Mouse (Mus musculus): ENCODE measurements around the gene Fgfr2.

The Fgfr2 gene

GRCm38 (mm10) chr7:131318340-131318739, 1804.8 kb downstream of the Fgfr2 start:
- DNase-seq (ENCODE audit: low read depth), result no peak

- DNase-seq (ENCODE audit: low read depth), result no peak
These were observed 1805.6 kb downstream of the Fgfr2 start for GRCm38 (mm10) chr7:131317587-131317986.

DNA sequence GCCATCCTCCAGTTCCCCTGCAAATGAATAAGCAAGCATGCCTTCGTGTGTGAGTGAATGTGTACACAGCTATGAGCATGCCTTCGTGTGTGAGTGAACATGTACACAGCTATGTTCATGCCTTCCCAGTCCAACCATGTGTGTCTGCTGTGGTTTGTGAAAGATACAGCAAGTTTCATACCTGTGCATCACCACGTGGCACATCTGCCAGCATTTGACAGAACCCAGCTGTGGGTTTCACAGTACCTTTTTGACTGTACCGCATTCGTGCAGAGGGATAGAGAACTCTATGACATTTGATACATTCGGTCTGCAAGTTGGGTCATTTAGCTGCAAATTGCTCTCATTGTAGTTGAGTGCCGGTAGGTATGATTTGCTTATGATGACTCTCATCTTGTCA, 1808.7 kb downstream of the Fgfr2 start:
- no peak for DNase-seq (ENCODE audit: low read depth)

DNA sequence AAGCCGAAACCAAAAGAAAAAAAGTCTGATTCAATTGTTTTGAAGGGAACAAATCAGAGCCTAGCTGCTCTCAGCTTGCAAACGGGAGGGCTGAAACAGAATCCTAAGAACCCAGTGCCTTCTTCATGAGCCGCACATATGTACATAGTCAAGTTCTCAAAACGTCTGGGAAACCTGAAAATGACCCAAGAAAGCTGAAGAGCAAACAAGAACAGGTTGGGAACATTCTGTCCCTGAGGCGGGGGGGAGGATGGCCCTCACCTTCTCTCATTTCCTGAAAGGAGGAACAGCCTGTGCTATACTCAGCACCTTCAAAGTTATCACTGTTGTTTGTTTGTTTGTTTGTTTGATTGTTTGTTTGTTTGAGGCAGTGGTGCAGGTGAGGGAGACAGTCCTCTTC, 1816.4 kb downstream of the Fgfr2 start:
- DNase-seq (ENCODE audit: low read depth), result no peak

GRCm38 (mm10) chr7:131303340-131303739, 1819.8 kb downstream of the Fgfr2 start:
- DNase-seq (ENCODE audit: low read depth), result no peak

GRCm38 (mm10) chr7:131297151-131297550, 1826.0 kb downstream of the Fgfr2 start:
- DNase-seq (ENCODE audit: low read depth), result no peak

DNA sequence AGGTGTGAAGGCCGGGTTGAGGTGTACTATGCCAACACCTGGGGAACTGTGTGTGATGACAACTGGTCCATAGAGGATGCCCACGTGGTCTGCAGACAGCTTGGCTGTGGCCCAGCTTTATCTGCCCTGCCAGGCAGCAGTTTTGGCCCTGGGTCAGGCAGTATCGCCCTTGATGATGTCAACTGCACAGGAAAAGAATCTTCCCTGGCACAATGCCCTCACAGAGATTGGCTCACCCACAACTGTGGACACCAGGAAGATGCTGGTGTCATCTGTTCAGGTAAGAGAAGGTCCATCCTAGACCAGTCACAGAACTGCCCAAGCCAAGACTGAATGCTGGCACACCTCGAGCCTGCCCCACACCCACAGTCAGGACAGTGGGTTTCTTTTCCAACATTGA, 1857.3 kb downstream of the Fgfr2 start:
- no peak for DNase-seq (ENCODE audit: low read depth)

DNA sequence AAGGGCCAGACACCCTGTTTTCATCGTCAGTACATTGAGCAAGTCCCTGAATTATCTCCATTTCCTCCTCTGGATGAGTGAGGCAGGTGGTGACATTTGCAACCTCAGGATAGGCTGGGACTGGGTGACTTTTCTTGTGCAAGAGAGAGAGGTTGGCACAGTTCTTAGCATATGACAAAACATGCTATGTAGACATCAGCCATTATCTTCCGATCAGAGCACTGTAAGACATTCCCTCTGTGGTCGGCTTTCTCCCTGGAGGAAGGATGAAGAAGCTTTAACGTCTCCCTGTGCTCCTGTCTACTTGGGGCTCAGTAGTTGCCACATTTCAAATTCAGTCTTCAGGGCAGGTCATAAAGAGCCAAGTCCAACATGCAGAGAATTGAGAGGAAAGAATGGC, 1858.9 kb downstream of the Fgfr2 start:
- no peak for DNase-seq (ENCODE audit: low read depth)

DNA sequence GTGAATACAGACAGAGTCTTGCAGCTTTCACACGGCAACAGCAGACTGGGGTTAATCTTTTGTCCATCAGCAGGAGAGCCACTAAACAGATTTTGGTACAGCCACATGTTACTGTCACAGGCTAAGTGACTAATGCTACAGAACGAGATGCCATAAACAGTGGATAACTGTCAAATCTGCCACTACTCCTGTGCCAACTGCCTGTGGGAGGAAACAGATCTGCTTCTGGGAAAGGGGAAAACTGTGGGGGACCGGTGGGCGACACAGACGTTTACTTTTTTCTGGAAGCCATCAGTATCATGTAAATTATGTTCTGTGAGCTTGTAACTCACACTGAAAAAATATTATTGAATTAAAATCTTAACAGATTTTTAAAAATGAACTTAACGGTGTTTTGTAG, 1862.2 kb downstream of the Fgfr2 start:
- DNase-seq (ENCODE audit: low read depth), result no peak

GRCm38 (mm10) chr7:131257309-131257708, 1865.8 kb downstream of the Fgfr2 start:
- DNase-seq (ENCODE audit: low read depth), result no peak

- DNase-seq (ENCODE audit: low read depth), result no peak
These were observed 1866.3 kb downstream of the Fgfr2 start for GRCm38 (mm10) chr7:131256841-131257240.

- DNase-seq (ENCODE audit: low read depth), result no peak
These were observed 1878.2 kb downstream of the Fgfr2 start for GRCm38 (mm10) chr7:131244993-131245392.

DNA sequence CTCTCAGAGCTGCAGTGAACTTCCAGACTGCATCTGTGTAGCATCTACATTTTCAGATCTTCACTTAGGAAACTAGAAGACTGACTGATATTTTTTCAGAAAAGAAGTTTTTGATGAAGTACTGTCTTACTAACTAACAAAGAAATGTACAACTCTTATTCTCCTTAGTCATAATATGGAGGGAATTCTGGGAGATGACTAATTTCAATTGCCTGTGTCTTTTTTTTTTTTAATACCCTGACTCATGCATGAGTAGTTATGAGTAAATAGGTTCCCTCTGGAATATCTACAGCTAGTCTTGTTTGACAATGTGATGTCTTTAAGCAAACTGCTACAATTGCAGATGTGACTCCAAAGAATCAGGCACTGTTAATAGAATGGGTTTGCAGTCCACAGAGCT, 1887.1 kb downstream of the Fgfr2 start:
- no peak for DNase-seq (ENCODE audit: low read depth)

DNA sequence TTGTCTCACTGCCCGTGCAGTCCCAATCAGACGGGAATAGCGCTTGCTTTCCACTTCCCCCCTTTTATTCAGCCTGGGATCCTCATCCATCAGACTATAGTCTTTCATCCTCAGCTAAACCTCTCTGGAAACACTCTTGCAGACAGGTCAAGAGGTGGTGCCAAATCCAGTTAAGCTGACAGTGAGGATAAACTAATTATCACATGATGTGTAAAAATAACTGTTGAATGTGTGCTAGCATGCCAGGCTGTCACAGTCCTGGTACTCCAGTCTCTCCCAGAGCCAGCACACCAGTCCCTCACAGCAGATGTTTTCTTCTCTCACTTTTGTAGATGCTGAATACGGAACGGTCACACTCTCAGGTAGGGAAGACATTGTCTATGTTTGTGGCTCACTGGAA, 1900.1 kb downstream of the Fgfr2 start:
- no peak for DNase-seq (ENCODE audit: low read depth)

DNA sequence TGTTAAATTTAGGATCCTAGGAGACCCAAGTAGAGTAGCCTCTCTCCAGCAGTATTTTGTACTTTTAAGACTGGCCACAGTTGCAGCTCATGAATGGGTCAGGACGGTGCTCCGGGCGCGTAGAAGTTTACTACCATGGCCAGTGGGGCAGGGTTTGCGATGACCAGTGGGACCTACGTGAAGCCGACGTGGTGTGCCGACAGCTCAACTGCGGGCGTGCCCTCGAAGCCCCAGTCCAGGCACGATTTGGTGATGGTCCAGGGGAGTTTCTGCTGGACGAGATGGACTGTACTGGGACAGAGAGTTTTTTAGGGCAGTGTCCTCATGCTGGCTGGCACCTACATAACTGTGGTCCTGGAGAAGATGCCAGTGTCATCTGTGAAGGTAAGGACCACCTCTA, 1935.2 kb downstream of the Fgfr2 start:
- DNase-seq (ENCODE audit: low read depth), result no peak

DNA sequence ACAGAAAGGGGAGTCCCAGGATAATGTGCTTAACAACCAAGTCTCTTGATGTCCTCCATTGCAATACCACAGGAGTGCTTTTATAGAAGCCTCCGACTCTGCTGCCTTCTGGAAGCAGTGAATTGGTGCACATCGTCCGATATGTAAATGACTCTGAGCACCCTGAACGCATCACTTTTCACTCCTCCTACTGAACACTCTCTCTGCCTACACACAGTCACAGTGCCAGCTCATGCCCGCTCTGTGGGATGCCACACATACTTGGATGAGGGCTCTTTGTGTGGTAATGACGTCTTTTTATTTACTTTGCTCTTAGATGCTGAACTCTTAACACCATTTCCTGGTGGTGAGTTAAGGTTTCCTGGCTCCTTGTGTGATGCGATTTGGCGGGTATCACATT, 1936.1 kb downstream of the Fgfr2 start:
- no peak for DNase-seq (ENCODE audit: low read depth)

GRCm38 (mm10) chr7:131184339-131184738, 1938.8 kb downstream of the Fgfr2 start:
- DNase-seq (ENCODE audit: low read depth), result no peak

- DNase-seq (ENCODE audit: low read depth), result peak; percentile 7
These were observed 1940.5 kb downstream of the Fgfr2 start for GRCm38 (mm10) chr7:131182685-131183084.

DNA sequence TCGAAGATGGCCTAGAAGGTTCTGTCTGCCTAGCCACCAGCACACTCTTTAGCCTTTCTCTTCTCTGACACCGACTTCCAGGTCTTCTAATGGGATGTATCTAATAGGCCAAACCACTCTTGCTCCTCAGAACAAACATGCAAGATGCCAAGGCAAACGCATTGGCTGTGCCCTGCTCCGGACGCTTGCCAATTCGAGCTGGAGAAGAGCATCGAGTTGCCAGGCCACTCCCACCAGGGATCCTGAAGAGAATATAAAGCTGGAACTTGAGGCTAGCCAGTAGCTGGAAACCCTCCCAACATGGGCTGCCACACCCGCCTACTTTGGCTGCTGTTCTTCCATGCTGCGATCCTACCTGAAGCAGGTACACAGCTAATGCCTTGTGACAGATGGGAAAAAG, 1949.0 kb downstream of the Fgfr2 start, which contains the start of gene 5430419D17Rik:
5430419D17Rik (plus strand) TSS at position 282 of the 400 bp plus-strand sequence.
- no peak for DNase-seq (ENCODE audit: low read depth)

DNA sequence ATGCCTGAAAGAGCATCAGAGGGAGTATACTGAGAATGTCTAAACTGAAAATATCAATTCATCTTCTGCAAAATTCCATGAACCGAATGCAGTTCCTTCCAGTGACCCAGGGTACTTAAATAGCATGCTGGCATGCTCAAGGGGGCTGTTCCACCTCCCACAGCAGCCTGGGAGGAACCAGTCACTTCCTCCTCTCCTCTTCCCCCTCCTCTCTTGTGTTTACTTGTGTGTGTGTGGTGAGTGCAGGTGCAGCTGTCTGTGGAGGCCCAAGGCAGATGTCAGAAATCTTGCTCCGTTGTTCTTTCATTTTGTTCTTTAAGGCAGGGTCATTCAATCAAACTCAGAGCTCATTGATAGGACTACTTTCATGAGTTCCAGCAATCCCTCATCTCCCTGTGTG, 1954.1 kb downstream of the Fgfr2 start:
- no peak for DNase-seq (ENCODE audit: low read depth)

DNA sequence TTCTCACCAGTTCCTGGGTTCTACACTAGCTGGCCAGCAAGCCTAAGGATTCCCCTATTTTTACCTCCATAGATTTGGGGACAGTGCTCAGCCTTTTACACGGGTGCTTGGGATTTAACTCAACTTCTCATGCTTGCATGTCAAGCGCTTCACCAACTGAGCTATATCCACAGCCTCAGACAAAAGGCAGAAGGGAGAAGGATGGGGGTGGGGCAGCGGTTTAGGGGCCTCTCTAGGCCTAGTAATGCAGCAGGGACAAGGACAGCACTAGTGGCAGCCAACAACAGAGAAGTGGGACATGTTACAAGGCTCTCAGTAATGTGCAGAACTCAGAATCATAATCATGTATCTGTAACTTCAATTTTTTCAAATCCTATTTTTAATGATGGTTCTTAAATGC, 1955.4 kb downstream of the Fgfr2 start:
- DNase-seq (ENCODE audit: low read depth), result no peak

- DNase-seq (ENCODE audit: low read depth), result no peak
These were observed 1960.9 kb downstream of the Fgfr2 start for GRCm38 (mm10) chr7:131162251-131162650.

DNA sequence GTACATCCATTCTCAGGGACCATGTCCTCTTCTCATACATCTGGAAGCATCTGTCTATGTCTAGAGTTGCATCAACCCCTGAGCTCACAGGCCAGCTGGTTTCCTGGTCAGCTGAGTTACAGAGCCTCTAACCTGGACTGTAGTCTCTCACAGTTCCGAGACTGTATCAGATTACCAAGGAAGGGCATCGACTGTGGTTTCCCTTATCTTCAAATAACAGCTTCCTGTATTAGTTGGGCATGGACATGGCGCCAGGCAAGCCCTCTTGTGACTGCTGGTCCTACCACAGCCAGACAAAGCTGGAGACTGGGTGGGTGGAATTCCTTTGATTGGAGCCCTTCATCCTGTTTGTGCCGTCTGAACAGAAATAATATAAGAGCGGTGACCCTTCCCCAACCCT, 1970.1 kb downstream of the Fgfr2 start:
- no peak for DNase-seq (ENCODE audit: low read depth)

GRCm38 (mm10) chr7:131150179-131150578, 1973.0 kb downstream of the Fgfr2 start:
- DNase-seq (ENCODE audit: low read depth), result no peak

DNA sequence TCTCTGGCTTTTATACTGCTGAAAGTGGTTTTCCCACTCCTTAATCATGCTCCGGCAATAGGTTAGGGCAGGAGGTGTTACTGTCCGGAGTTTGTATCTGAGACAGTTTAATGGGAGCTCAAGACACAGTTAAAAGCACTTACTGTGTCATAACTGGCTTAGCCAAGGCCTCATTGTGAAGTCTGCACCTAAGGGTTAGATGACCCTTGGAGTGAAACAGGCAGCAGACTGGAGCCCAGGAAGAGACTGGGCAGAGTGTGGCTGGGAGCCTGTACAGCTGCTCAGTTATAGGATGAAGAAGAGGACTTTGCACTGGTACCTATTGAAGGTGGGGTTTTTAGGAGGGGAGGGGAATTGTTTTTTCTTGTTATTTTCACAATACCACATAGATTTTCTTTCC, 1976.9 kb downstream of the Fgfr2 start, which contains the start of gene 4933402N03Rik:
4933402N03Rik (minus strand) TSS at position 101 of the 400 bp plus-strand sequence.
- DNase-seq (ENCODE audit: low read depth), result no peak
